Mouse (Mus musculus) erythroblast, adult 5-6 weeks (primary cell): ENCODE results near the gene Peli2. TPM values are rescaled to one million over a fixed set of nuclear protein-coding genes. Genes with fewer than 3 reads are reported as not detected.

Source experiments
- ATAC-seq: replicated peaks from 2 replicates; pipeline ENCODE4 v1.8.0; 2016; ENCODE audit warnings: moderate number of reproducible peaks, mild to moderate bottlenecking, moderate TSS enrichment, inconsistent platforms; ENCODE audit not compliant: poor library complexity, low FRiP score, severe bottlenecking
- total RNA-seq, 2 experiments: library from RNA; stranded (forward) in 1 of 2; stranded (reverse) in 1 of 2; fragments of 150-400 nt in 1 of 2; fragments of 200-764, 138-1000 nt in 1 of 2; gene quantifications; 2 replicates each; pipeline versions ENCODE4 v1.2.3 to v1.2.4; 2015 to 2017; ENCODE audit warnings: low replicate concordance in 2 of 2

Gene Peli2
- total RNA-seq, 2 experiments from 2014 or later: 2.1 to 2.5 TPM

DNA sequence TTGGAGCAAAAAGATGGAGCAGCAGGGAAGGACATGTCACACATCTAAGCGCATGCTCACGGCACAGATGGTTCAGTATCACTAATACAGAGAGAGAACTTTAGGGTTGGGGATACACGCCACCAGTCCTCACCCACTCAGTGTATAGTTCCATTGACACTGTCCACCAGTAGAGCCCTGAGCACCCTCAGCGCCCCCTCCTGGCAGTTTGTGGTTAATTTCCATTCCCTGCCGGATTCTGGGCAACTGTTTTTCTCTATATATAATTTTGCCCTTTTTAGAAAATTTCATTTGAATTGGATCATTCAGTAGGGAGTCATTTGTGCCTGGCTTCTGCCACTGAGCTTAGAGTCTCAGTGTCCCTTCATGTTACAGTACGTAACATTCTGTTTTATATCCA, 27.1 kb downstream of the Peli2 start:
- ATAC-seq: no peak

DNA sequence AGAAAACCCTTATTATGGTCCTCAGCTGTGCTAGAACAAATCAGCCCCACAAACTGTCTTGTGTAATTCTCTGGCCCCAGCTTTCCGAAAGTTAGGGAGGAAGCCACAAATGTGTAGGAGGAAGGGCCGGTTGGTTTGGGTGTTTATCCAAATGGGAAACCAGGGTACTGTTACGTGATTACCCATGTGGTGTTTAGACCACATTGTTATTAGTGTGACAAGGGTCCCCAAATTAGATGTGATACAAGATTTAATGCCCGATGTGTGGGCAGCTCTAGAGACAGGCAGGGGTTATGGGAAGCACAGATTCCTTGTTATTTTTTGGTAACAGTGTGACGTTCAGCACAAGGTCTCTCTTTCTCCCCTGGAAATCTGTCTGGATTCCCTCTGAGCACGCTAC, 28.0 kb downstream of the Peli2 start:
- ATAC-seq: no peak

DNA sequence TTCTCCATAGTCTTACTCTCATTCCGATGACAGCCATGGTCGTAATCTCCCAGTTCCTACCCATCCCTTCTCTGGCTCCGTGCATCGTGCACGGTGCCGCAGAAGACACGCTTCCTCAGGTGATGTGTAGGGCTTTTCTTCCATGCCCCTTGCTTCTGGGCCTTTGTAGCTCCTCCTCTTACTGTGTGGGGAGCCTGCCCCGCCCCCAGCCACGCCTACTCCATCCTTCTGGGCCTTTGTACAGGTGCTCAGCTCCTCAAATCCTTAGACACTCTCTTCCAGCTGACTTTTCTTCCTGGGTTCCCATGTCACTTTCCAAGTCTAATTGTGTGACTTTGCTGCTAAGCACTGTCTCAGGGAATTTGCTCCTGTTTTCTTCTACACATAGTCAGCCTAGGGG, 28.7 kb downstream of the Peli2 start:
- ATAC-seq: no peak

DNA sequence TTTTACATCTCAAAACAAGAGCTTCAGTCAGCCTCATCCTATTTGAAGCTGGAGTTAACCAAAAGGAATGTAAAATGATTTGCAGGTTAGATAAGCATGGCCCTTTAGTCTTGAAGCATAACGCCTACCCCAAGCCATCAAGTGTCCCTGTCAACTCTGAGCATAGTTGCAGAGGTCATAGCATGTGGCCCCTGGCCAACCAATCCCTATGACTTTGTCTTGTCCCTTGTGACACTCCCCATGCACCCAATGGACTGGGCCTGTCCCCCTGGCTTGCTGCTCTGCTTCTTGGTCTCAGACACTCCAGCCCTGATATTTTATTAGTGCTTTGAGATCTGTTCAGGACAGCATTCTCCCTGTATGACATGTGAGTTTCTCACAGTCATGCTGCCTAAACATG, 30.3 kb downstream of the Peli2 start:
- ATAC-seq: no peak

DNA sequence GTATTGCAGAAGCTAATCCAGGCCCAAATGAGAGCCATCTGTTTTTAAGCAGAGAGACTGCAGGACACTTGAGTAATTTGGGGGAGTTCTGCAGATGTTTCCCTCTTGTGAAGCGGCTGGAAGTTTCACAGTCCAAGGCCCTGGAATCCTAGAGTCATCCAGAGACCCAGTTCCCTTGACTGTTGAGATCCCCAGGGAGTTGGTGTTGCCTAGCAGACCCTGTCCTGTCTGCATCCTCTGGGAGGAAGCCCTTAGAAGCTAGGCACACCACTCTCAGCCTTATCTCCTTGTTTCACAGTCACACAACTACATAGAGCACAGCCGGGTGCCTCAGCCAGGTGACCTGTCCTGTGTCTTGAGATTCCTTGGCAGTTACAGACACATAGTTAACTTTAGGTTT, 30.9 kb downstream of the Peli2 start:
- ATAC-seq: no peak

DNA sequence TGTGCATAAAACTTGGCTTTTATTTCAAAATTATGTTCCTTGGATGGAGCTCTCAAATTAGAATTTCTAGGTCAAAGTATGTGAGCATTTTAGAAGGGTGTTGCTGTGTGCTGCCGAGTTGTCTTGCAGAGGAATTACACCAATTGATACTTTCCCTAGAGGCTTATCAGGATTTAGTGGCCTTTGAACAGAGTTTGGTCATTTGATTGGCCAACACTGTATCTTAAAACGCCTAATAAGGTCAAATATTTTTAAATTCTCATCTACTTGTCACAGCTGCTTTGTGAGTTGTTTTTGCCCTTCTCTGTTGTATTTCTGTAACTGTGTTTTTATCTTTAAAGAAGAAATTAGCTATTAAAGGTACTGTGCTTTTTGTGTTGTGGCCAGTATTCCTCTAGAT, 32.4 kb downstream of the Peli2 start:
- no peak for ATAC-seq

DNA sequence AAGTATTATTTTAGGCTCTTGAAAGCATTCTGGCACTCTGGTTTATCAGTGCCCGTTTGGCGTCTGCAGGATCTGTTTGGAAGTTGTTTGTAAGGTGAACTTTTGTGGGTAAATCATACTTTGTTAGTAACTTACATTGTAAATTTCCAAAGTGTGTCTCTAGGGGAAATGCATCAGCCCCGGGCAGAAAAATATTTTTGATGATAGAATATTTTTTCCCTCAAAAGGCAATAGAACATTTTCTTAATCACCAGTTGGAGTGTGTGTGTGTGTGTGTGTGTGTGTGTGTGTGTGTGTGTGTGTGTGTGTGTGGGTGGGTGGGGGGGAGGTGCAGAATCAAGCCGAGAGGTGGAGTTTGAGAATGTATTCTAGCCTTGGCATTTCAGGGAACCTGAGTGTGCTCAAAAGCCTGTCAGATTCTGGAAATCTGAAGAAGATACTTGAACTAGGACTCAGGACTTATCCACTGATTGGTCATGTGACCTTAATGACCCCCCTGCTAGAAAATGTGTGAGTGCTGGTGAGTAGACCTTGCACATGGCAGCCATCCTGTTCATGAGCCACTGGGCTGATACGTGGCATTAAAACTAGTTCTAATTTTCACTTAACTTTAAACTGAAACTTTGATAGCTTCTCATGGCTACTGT, 33.4 kb downstream of the Peli2 start:
- no peak for ATAC-seq

DNA sequence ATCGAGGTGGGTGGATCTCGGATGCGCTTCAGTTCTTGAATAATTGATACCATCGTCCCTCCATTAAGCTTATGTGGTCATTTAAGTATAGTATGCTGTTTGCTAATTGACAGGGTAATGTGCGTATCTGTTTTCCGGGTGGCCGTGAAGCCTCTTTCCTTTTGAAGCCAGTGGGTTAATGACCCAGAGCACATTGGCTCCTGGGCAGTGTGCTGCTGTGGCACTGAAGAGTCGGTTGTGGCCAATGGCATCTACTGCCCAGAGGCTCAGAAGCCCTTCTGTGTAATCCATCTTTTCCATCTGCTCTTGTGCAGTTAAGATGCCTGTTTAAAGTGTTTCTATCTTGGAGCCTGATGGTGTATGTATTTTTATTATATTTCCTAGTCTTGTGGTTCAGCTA, 34.0 kb downstream of the Peli2 start:
- ATAC-seq: no peak

DNA sequence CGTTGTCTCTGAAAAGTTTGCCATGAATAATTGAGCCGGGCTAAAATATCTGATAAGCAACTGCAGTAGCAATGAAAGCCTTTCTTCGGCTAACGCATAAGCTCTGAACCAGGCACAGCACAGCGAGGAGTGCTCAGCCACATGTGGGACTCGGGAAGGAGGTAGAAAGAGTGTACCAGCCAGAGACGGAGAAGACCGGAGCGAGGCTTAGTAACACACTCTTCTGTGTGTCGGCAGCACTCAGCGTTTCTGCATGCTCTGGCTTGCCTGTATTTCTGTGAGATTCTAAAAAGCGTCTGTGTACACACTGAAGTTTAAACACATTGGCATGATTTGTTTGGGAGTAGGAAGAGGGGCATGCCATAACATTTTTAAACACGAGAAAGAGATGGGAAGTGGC, 34.5 kb downstream of the Peli2 start:
- ATAC-seq: no peak

DNA sequence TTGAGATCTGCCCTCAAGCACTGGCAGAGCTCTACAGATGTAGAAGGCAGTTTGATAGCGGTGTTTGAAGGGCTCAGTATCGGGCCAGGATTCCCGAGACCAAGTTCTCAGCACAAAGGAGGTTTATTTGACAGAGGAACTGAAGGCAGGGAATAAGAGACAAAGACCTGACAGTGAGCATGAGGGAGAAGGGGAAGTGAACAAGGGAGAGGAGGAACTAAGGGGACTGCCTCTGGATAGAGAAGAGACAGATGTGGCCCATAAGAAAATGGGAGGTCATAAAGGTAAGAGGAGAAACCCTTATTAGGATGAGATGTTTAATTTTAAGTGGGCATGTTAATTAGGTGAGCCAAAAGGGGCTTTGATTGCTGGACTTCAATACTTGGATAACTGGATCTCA, 36.5 kb downstream of the Peli2 start:
- ATAC-seq: no peak

DNA sequence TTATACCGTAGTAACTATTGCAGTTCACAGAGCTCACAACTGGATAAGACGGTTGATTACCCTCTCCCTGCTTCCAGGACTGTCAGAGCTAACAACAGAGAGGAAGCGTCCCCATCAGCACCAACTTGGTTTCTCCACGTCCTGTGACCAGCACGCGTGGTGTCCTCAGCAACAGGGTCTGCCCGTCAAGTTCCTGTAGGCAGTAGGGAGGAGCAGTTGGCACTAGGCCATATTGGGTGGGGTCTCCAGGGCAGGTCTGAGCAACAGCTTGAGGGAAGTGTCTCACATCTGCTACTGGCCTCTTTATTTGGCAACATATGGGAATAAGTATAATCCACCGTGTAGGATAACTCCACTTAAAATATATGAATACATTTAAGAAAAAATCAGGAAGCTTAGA, 37.2 kb downstream of the Peli2 start:
- ATAC-seq: no peak

DNA sequence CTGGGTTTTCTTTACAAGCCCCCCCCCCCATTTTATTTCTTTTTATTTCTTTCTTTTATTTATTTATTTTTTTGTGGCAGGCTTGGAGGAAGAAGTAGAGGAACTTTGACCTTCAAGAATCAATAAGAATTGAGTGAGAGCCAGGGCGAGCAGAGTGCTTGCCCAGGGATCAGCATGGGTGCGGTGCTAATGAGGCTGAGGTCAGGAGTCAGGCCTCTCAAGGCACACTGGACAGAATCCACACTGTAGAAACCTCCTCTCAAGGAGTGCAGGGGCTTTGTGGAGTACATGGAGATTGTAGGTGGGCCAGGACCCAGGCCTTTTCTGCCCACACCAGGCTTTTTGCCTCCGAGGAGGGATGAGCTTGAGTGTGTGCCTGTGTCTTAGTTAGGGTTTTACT, 38.8 kb downstream of the Peli2 start:
- ATAC-seq: no peak

DNA sequence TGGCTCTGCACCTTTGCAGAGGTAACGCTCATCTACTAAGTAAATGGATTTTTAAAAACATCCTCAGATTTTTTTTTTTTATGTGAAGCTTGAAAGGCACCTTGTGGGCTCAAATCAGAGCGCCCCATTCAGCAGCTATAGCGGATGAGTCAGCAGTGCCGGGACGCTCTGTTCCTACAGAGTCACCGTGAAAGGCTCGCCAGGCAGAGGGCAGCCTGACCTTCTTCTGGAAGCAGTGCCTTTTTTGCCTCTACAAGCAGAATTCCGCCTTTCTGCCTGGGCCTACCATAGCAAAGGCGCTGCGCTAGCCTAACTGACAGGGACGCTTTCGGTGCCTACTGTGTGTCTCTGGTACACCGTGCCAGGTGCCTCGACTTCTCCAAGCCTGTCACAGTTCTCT, 41.8 kb downstream of the Peli2 start:
- no peak for ATAC-seq

DNA sequence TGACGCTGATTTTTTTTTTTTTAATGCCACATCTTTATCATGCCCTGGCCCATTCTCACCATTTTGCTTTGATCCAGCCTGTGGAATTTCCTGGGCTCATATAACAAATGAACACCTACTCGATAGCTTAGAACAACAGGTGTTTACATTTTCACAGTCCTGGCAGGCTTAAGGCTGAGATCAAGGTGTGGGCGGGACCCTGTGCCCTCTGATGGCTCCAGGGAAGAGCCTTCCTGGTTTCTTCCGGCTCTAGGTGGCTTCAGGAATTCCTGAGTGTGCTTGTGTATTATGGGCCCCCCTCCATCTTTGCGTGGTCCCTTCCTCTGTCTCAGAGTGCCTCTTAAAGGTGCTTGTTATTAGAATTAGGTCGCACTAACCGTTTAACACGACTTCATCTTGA, 44.3 kb downstream of the Peli2 start:
- no peak for ATAC-seq

DNA sequence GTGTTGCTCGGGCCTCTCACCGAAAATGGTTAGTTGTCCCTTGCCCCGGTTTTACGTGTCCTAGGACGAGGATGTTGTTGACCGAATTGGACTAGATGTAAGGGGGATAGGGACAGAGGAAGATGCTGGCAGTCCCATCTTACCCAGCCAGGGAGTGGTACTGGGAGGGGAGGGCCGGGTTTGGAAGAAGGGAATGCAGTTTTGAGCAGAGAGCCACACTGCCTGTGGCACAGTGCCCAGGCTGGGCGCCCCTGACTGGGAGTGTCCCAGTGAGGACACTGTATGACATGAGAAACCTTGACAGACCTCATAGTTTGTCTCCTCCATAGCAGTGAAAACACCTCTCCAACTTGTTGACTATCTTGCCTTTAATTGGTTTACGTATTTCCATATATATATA, 45.8 kb downstream of the Peli2 start:
- no peak for ATAC-seq

DNA sequence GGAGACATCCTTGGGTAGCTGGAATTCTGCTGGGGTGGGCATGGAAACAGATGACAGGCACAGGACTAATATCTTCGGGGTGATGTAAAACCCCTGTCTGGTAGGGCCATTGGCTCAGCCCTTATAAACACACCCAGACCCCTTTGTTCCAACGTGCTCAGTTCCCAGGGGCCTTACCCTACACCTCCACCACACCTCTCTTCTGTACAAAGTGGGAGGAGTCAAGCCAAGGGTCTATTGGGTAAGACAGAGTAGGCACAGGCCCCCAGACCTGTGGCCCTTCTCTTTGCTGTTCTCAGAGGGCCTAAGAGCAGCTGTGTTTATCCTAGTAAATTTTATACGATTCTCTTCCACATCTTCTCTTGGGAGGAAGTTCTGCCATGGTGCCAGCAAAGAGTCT, 46.4 kb downstream of the Peli2 start:
- ATAC-seq: no peak

DNA sequence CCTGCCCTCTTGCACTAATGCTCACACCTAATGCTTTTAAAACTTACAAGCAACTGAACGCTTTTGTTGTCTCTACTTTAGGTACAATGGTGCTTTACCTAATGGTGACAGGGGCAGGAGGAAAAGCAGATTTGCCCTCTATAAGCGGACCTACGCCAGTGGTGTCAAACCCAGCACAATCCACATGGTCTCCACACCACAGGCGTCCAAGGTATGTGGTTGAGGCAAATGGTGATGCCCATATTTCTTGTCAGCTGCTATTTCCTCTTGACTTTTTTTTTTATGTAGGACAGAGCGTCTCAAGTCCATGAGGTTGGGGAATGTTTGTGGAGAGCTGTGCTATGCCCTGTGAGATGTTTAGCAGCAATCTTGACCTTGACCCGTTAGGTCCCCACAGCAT, 47.5 kb downstream of the Peli2 start:
- ATAC-seq: no peak

DNA sequence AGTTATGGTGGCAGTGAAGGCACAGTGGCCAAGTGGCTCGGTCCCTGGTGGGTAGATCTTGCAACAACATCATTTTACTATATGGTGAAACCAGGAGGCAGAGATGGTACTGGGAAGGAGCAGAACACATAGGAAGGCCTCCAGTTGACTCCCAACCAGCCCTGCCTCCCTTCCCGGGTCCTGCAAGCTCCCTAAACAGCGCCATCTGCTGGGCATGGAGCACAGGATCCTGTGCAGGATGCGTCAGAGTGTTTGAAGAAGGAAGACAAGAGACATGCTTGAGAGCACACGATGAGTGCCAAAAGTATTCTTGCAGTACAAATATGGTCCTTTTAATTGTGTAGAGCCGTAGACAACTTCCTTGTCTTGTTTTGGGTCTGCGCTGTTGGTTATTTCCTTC, 49.3 kb downstream of the Peli2 start:
- no peak for ATAC-seq

DNA sequence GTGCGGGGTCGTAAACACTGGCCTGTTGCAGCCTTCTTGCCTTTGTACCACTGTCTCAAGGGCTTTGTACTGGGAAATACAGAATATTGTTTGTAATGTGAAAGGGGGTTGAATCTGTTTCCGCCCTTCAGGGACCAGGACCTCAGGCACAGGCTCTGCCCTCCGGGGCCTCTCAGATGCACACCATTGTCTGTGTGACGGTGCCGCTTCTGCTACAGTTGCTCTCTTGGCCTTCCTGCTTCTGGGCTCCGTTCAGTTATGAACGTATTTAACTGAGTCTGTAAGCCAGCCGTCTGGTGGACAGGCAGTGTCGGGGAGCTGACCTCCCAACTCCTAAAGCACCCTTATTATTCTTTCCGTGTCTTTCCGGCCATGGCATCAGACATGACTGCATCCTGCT, 50.6 kb downstream of the Peli2 start:
- no peak for ATAC-seq

DNA sequence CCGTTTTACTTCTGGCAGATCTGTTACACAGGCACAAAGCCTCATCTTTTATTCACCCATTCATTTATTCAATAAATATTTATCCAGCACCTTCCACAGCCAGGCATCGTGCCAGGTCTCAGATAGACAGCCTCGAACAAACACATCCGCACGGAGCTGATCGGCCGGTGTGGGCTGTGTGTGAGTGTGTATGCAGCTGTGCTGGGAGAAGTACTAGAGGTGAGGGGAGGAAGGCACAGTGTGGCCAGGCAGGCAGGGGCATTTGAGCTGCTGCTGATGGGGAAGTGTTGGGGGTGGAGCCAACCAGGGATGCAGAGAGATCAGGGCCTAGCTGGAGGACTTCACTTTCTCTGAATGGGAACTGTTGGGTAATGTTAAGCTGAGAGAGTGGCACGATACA, 51.4 kb downstream of the Peli2 start:
- no peak for ATAC-seq

DNA sequence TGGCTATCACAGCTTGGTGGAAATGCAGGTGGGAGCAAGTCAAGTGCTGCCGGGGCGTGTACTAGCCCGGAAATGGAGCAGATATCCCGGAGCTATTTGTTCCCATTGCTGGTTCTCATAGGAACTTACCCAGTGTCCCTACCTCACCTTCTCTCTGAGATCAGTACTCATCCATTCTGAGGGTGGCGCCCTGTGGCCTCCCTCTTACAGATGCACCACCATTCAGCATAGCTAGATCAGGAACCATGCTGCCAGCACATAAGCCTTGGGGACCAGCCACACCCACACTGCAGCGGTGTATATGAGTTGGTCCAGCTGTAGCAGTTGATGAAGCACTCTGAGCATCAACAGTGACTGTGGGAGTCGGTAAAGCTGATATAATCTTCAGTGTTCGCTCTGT, 52.3 kb downstream of the Peli2 start:
- no peak for ATAC-seq

DNA sequence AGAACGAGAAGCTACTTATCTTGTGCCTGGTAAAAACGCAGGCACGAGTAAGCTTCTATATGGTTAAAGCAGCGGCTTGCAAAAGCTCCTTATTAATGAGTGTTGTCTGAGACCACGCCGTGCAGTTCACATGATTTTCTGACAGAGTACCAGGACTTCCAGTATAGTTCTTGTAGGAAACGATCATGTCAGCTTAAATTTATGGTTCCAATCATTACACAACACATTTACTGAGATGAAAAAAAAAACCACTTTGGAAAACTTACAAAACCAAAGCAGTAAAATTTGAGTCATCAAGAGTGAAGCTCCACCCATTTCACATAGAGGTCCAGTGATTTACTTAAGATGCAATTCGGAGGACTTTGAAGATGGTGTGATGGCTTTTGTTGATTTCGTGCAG, 53.2 kb downstream of the Peli2 start:
- no peak for ATAC-seq

DNA sequence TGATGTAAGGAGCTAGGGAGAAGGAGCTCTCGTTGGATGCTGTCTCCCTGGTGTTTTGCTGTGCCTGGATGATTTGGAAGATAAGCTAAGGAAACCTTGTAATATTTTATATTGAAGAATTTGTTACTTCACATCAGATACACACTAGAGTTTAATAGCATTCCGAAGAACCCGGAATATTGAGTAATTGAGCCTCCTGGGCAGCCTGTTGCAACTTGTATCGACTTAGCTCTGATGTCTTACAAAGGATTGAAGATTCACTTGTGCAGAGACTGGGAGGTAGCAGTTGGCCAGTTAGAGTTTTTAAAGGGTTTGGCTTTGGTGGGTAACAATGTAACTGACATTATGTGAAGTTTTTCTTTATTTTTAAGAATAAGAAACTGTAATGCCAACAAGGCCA, 53.7 kb downstream of the Peli2 start:
- no peak for ATAC-seq
